ENCODE assay signal across 11 mouse cellular contexts in genomic region chr9:50142756-50143155, GRCm38 (mm10).
DNase-seq lines count a peak whose midpoint lies in the region; ATAC-seq lines count a peak whose summit lies in the region.
"Had no signal": no experiment of that assay in that cellular context is flagged by ENCODE, and none has a peak within 500 bp of the region (broad histone marks: within the 10 kb centered on the region; RNA-seq: fewer than 3 reads in every experiment).

No protein-coding gene starts in this region.

- no peak overlapping the region for H3K4me2 ChIP-seq in forebrain, embryonic 14.5 days (ENCODE audit: low read length)
- no peak overlapping the region for H3K4me2 ChIP-seq in forebrain, embryonic 11.5 days (ENCODE audit: low read depth, low read length, severe bottlenecking)
- H3K4me2 ChIP-seq in embryonic facial prominence, embryonic 15.5 days (replicated peaks): no peak overlapping the region
- H3K4me2 ChIP-seq: midbrain, embryonic 12.5 days had no signal

- no peaks in the 10 kb centered on the region for H3K36me3 ChIP-seq in forebrain, embryonic 14.5 days (ENCODE audit: control insufficient read depth, insufficient read depth, low read length)
- no peaks in the 10 kb centered on the region for H3K36me3 ChIP-seq in forebrain, embryonic 11.5 days (ENCODE audit: control insufficient read depth, insufficient read depth, low read length)
- H3K36me3 ChIP-seq in embryonic facial prominence, embryonic 15.5 days: no peaks in the 10 kb centered on the region
- H3K36me3 ChIP-seq: midbrain, embryonic 12.5 days had no signal

- no peaks in the 10 kb centered on the region for H3K9me3 ChIP-seq in forebrain, embryonic 14.5 days (replicated peaks; ENCODE audit: control insufficient read depth, low read length)
- H3K9me3 ChIP-seq in forebrain, embryonic 11.5 days (ENCODE audit: control insufficient read depth, low read length): no peaks in the 10 kb centered on the region
- H3K9me3 ChIP-seq in embryonic facial prominence, embryonic 15.5 days (replicated peaks): no peaks in the 10 kb centered on the region
- H3K9me3 ChIP-seq: midbrain, embryonic 12.5 days had no signal

- 17% methylated on average over 1 of the region's 1 CpGs for WGBS in forebrain, embryonic 14.5 days
- 88% methylated on average over 1 of the region's 1 CpGs for WGBS in forebrain, embryonic 11.5 days
- WGBS in embryonic facial prominence, embryonic 15.5 days: 14% methylated on average over 1 of the region's 1 CpGs

- no peak overlapping the region for H3K9ac ChIP-seq in forebrain, embryonic 14.5 days (ENCODE audit: low read length)
- no peak overlapping the region for H3K9ac ChIP-seq in forebrain, embryonic 11.5 days (ENCODE audit: low read length)
- H3K9ac ChIP-seq in embryonic facial prominence, embryonic 15.5 days: no peak overlapping the region
- H3K9ac ChIP-seq: midbrain, embryonic 12.5 days had no signal

- H3K27ac ChIP-seq in forebrain, embryonic 14.5 days (ENCODE audit: low read depth, low read length): no peak overlapping the region
- H3K27ac ChIP-seq in forebrain, embryonic 11.5 days (ENCODE audit: low read depth, low read length): no peak overlapping the region
- peak overlapping the region; percentile 58 for H3K27ac ChIP-seq in embryonic facial prominence, embryonic 15.5 days (replicated peaks)
- H3K27ac ChIP-seq: midbrain, embryonic 12.5 days had no signal

- peak; percentile 55 for ATAC-seq in forebrain, embryonic 14.5 days
- no peak for ATAC-seq in forebrain, embryonic 11.5 days (replicated peaks; ENCODE audit: low FRiP score)
- peak; percentile 47 for ATAC-seq in embryonic facial prominence, embryonic 15.5 days (ENCODE audit: insufficient number of reproducible peaks, low FRiP score, low TSS enrichment, low read depth)
- no peak for ATAC-seq in megakaryocyte, adult 5-6 weeks (ENCODE audit: poor library complexity, severe bottlenecking)
- no peak for ATAC-seq in frontal cortex, adult (ENCODE audit: low TSS enrichment)

- no peaks in the 10 kb centered on the region for H3K27me3 ChIP-seq in forebrain, embryonic 14.5 days (replicated peaks; ENCODE audit: control insufficient read depth, insufficient read depth, low read length)
- no peaks in the 10 kb centered on the region for H3K27me3 ChIP-seq in forebrain, embryonic 11.5 days (ENCODE audit: control insufficient read depth, insufficient read depth, low read length)
- no peaks in the 10 kb centered on the region for H3K27me3 ChIP-seq in embryonic facial prominence, embryonic 15.5 days
- H3K27me3 ChIP-seq: midbrain, embryonic 12.5 days had no signal

- H3K4me3 ChIP-seq in forebrain, embryonic 14.5 days (ENCODE audit: low read depth, low read length): no peak overlapping the region
- no peak overlapping the region for H3K4me3 ChIP-seq in forebrain, embryonic 11.5 days (ENCODE audit: low read depth, low read length)
- H3K4me3 ChIP-seq in embryonic facial prominence, embryonic 15.5 days (replicated peaks): no peak overlapping the region
- H3K4me3 ChIP-seq: midbrain, embryonic 12.5 days had no signal

- H3K4me1 ChIP-seq in forebrain, embryonic 14.5 days (ENCODE audit: control insufficient read depth, insufficient read depth, low read length): peaks cover 9% of the 10 kb centered on the region
- no peaks in the 10 kb centered on the region for H3K4me1 ChIP-seq in forebrain, embryonic 11.5 days (replicated peaks; ENCODE audit: control insufficient read depth, insufficient read depth, low read length)
- H3K4me1 ChIP-seq in embryonic facial prominence, embryonic 15.5 days: peaks cover 28% of the 10 kb centered on the region

- peak; percentile 86 for DNase-seq in forebrain, embryonic 14.5 days (ENCODE audit: low spot score)
- no peak for DNase-seq in forebrain, embryonic 11.5 days (ENCODE audit: low spot score)
- DNase-seq in ovary, postnatal 14 days (ENCODE audit: low spot score): peak; percentile 6
- no peak for DNase-seq in ovary, postnatal 10 days (ENCODE audit: low spot score)
- DNase-seq in adrenal gland, postnatal 25 days: peak; percentile 43
- DNase-seq: kidney, adult 9 months; thymus, postnatal 25 days had no signal

Comparison
In these comparisons a context has a peak if more than half of its experiments do, and no peak if none do; other contexts are left out.
1. ATAC-seq: peak in forebrain, embryonic 14.5 days (single experiment) and embryonic facial prominence, embryonic 15.5 days (single experiment); none in forebrain, embryonic 11.5 days (single experiment), megakaryocyte, adult 5-6 weeks (single experiment) and frontal cortex, adult (single experiment).
2. DNase-seq: peak in forebrain, embryonic 14.5 days (single experiment), ovary, postnatal 14 days (single experiment) and adrenal gland, postnatal 25 days (single experiment); none in forebrain, embryonic 11.5 days (single experiment) and ovary, postnatal 10 days (single experiment).